ENCODE assay signal across 21 mouse cellular contexts in the genomic region with DNA sequence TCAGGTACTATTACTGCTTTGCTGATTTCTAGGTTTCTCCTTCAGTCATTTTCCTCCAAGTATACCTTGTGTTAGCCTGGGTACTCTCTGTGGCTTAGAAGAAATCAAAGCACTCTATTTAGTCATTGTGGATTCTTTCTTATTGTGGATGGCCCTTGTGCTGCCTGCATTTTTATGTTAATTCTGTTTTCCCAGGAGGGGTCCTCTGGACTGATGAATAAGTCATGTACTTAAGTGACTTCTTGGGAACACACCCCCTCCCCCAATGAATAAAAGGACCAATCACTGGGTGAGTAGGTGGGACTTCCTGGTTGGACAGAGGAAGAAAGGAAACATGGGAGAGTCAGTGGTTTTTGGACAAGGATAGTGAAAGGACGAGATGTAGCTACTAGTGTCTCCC.
DNase-seq lines count a peak whose midpoint lies in the region; ATAC-seq and TF ChIP-seq lines count a peak whose summit lies in the region.
"Had no signal": no experiment of that assay in that cellular context is flagged by ENCODE, and none has a peak within 500 bp of the region (broad histone marks: within the 10 kb centered on the region; RNA-seq: fewer than 3 reads in every experiment).

No protein-coding gene starts in this region.

- no peak for TF ChIP-seq CTCF in left cerebral cortex, adult 2 months (IDR thresholded peaks at IDR 0.05)

- no peaks in the 10 kb centered on the region for H3K9me3 ChIP-seq in midbrain, embryonic 11.5 days (ENCODE audit: control insufficient read depth, low read length)
- H3K9me3 ChIP-seq in midbrain, embryonic 10.5 days (replicated peaks), result no peaks in the 10 kb centered on the region
- H3K9me3 ChIP-seq: embryonic facial prominence, embryonic 15.5 days; forebrain, embryonic 10.5 days; hindbrain, embryonic 15.5 days had no signal

- 71% methylated on average over 1 of the region's 1 CpGs for WGBS in midbrain, embryonic 11.5 days
- 75% methylated on average over 1 of the region's 1 CpGs for WGBS in midbrain, embryonic 10.5 days

- H3K9ac ChIP-seq in midbrain, embryonic 11.5 days (ENCODE audit: low read length), result no peak overlapping the region
- H3K9ac ChIP-seq: embryonic facial prominence, embryonic 15.5 days; heart, embryonic 13.5 days; hindbrain, embryonic 15.5 days had no signal

- peak; percentile 88 for ATAC-seq in midbrain, embryonic 11.5 days (ENCODE audit: low FRiP score)
- ATAC-seq: forebrain, embryonic 14.5 days; Patski had no signal

- H3K27ac ChIP-seq in midbrain, embryonic 11.5 days (ENCODE audit: low read depth, low read length), result no peak overlapping the region
- no peak overlapping the region for H3K27ac ChIP-seq in midbrain, embryonic 10.5 days (replicated peaks)
- H3K27ac ChIP-seq in left cerebral cortex, adult 2 months, result no peak overlapping the region
- H3K27ac ChIP-seq: embryonic facial prominence, embryonic 15.5 days; forebrain, embryonic 10.5 days; gastrocnemius, adult 2 months; heart, embryonic 13.5 days; hindbrain, embryonic 15.5 days had no signal

- no peak overlapping the region for H3K4me3 ChIP-seq in midbrain, embryonic 11.5 days (ENCODE audit: low read depth, low read length)
- H3K4me3 ChIP-seq in midbrain, embryonic 10.5 days, result no peak overlapping the region
- no peak overlapping the region for H3K4me3 ChIP-seq in left cerebral cortex, adult 2 months
- H3K4me3 ChIP-seq: embryonic facial prominence, embryonic 15.5 days; erythroblast, embryonic 14.5 days; forebrain, embryonic 10.5 days; gastrocnemius, adult 2 months; heart, embryonic 13.5 days; hindbrain, embryonic 15.5 days had no signal

- intact Hi-C loops in left cerebral cortex, adult 2 months (cut with DNase I), result no loop called here

- H3K36me3 ChIP-seq in midbrain, embryonic 11.5 days (ENCODE audit: control insufficient read depth, insufficient read depth, low read length), result no peaks in the 10 kb centered on the region
- H3K36me3 ChIP-seq in midbrain, embryonic 10.5 days, result no peaks in the 10 kb centered on the region
- H3K36me3 ChIP-seq: embryonic facial prominence, embryonic 15.5 days; forebrain, embryonic 10.5 days; heart, embryonic 13.5 days; hindbrain, embryonic 15.5 days had no signal

- peak; percentile 2 for DNase-seq in embryo, embryonic 11 days
- no peak for DNase-seq in embryo, embryonic 10 days (ENCODE audit: low spot score)
- DNase-seq in midbrain, embryonic 11.5 days (ENCODE audit: low spot score, missing footprints), result no peak
- DNase-seq in midbrain, embryonic 10.5 days (ENCODE audit: low spot score), result no peak
- peak; percentile 71 for DNase-seq in ES-CJ7 (ENCODE audit: low read depth, low spot score)
- DNase-seq in ZHBTc4 (ENCODE audit: low read depth, low spot score), result peak; percentile 61
- DNase-seq in left cerebral cortex, adult 2 months (ENCODE audit: extremely low spot score in 1 of 2, low spot score in 2 of 2), result no peak
- DNase-seq: adrenal gland, postnatal 10 days; cerebellum, adult 11 months; cerebellum, adult 8-10 months; cerebellum, postnatal 14 days; gastrocnemius, adult 2 months; gastrocnemius, postnatal 25 days; heart, postnatal 36 days had no signal

- H3K27me3 ChIP-seq in midbrain, embryonic 11.5 days (ENCODE audit: control insufficient read depth, insufficient read depth, low read length), result no peaks in the 10 kb centered on the region
- no peaks in the 10 kb centered on the region for H3K27me3 ChIP-seq in midbrain, embryonic 10.5 days (ENCODE audit: low read depth, poor library complexity, severe bottlenecking)
- H3K27me3 ChIP-seq: embryonic facial prominence, embryonic 15.5 days; heart, embryonic 13.5 days; hindbrain, embryonic 15.5 days; Patski had no signal

- no peak overlapping the region for H3K4me2 ChIP-seq in midbrain, embryonic 11.5 days
- H3K4me2 ChIP-seq: embryonic facial prominence, embryonic 15.5 days; heart, embryonic 13.5 days; hindbrain, embryonic 15.5 days had no signal

- no peaks in the 10 kb centered on the region for H3K4me1 ChIP-seq in midbrain, embryonic 11.5 days (ENCODE audit: control insufficient read depth, insufficient read depth, low read length)
- no peaks in the 10 kb centered on the region for H3K4me1 ChIP-seq in midbrain, embryonic 10.5 days
- H3K4me1 ChIP-seq: embryonic facial prominence, embryonic 15.5 days; forebrain, embryonic 10.5 days; heart, embryonic 13.5 days; hindbrain, embryonic 15.5 days had no signal

Comparison
In these comparisons a context has a peak if more than half of its experiments do, and no peak if none do; other contexts are left out.
1. DNase-seq: peak in embryo, embryonic 11 days (single experiment), ES-CJ7 (single experiment) and ZHBTc4 (single experiment); none in embryo, embryonic 10 days (single experiment), midbrain, embryonic 11.5 days (single experiment), midbrain, embryonic 10.5 days (single experiment) and left cerebral cortex, adult 2 months (0 of 2).